Mouse (Mus musculus) forelimb bud, embryonic 11.5 days (tissue): ENCODE data around the gene Chmp1a.
"Not testable (repeated sequence)": the region's sequence is repeated elsewhere in the genome, so short reads cannot be mapped to it uniquely, and the experiment has no call there.

Experiments used
- DNase-seq: peaks from one replicate; pipeline ENCODE4 v3.0.0-alpha.2; 2012; ENCODE audit warnings: low read depth, low spot score

Chmp1a gene

GRCm38 (mm10) chr8:123212321-123213117, at the start of gene Chmp1a, which contains the start of gene Spata33:
Chmp1a (minus strand) TSS chr8:123212763.
Spata33 (plus strand) TSS chr8:123212832.
- peak; percentile 96 for DNase-seq

DNA sequence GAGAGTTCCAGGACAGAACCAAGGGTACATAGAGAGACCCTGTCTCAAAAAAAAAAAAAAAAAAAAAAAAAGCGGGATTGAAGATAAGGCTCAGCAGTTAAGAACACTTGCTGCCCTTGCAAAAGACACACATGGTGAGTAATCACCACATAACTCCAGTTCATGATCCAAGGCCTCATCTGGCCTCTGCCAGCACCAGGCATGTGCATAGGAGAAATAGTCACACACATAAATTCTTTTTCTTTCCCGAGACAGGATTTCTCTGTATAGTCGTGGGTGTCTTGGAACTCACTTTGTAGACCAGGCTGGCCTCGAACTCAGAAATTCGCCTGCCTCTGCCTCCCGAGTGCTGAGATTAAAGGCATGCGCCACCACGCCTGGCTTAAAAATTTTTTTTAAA, 45.0 kb upstream of the Chmp1a start:
- not testable (repeated sequence) for DNase-seq

DNA sequence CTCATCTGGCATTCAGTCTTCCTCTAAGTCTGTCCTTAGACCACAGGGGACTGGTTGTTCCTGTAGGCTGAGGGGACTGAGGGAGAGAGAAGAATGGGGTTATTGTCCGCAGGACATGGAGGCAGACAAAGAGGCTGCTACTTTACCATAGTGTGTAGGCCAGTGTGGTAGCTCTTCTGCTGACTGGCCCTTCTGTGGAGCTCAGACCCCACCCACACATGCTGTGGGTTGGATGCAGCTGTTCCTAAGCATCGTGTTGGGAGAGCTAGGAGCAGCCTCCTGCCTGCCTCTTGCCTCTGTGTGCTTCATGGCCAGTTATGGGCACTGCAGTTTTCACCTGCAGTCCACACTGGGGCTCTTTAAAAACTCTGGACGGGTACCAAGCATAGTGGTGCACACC, 44.6 kb upstream of the Chmp1a start:
- DNase-seq, result no peak

DNA sequence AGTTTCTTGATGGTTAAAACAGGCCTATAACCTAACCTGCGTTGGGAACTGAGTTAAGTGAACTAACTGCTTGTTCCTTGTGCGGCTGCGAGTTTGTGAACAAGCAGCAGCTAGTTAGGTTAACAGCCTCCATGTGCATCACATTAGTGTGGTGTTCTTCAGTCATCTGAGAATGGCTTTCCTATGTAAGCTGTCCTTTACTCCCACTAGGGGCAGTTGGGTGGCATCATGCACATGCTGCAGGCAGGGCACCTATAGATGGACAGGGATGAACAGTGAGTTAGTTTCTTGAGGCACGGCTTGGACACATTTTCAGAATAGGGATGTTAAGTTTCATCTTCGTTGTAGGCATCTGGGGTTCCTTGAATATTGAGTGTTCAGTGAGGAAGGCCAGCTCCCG, 42.6 kb upstream of the Chmp1a start:
- no peak for DNase-seq

DNA sequence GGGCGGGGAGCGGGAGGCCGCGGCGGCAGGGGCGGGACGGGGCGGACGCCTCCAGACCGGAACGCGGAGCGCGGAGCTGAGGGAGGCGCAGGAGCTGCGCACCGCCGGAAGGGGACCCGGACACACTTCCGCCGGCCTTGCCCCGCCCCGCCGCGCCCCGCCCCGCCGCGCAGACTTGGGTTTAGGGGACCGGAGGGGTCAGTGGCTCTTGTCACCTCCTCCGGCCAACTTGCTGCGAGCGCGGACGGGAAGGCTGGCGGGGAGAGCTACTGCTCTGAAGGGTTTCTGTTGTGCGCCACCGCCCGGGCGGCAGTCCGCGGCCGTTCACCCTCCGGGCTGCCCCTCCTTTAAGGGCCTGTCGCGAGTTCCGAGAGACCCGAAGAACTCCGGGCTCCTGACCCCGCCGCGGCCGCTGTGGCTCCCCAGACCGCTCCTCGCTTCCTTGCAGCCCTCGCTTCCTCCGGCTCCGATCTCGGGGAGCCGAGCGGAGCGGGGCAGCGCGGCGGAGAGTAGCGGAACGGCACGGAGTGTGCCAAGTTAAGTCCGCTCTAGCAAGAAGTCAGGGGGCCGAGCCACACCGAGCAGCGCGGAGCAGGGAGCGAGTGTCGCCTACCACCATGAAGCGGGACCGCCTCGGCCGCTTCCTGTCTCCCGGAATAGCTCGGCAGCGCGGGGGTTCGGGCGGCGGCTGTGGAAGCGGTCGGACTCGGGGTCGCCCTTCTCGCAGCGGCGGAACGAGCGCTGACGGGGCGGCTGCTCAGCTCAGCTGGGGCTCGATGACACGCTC, 41.7 kb upstream of the Chmp1a start, which contains the start of the genes Zfp276 and Vps9d1:
Zfp276 (plus strand) TSS at position 97 of the 787 bp plus-strand sequence.
Vps9d1 (minus strand) TSS at position 250 of the 787 bp plus-strand sequence.
- DNase-seq, result peak; percentile 74

DNA sequence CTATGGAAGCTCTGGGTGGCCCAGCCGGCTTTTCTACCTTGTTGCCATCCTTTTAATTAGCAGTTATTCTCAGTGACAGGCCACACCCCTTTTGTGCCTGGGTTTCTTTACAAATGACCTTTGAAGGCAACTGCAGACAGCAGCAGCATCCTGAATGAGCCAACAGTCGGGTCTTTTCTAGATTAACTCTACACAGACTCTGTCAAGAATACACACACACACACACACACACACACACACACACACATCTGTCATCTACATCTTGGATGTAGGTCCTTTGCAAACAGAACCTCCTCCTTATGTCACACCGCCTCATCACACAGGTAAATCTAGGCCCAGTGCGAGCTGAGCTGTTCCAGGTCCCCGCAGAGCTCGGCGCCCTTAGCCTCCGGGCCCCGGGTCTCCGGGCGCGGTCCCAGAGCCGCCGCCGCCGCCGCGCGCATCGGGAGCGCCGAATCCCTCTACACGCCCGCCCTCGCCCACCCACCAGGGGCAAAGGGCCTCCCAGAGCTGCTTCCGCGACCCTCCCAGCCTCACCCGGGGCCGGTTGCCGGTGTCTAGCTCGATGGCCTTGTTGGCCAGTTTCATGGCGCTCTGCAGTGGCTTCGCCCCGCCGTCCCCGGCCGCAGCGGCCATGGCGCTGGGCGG, 41.0 kb upstream of the Chmp1a start:
- DNase-seq, result no peak

GRCm38 (mm10) chr8:123252925-123253324, 40.4 kb upstream of the Chmp1a start:
- DNase-seq, result no peak

DNA sequence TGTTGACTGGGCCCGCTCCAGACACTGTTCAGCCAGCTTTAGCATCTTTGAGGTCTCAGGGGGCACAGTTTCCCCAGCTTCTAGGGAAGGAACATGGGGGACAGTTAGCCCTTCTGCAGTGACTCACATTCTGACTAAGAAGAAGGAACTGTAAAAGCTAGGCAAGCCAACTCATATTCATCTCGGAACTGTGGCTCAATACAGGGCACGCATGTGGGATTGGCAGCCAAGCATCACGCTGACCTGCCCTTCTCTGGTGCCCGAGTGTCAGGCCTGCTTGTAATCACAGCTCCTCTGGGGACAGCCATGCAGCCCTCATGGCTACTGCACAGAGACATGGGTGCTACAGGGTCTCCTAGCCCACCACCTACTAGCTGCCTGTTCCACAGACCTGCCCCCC, 38.4 kb upstream of the Chmp1a start:
- no peak for DNase-seq

DNA sequence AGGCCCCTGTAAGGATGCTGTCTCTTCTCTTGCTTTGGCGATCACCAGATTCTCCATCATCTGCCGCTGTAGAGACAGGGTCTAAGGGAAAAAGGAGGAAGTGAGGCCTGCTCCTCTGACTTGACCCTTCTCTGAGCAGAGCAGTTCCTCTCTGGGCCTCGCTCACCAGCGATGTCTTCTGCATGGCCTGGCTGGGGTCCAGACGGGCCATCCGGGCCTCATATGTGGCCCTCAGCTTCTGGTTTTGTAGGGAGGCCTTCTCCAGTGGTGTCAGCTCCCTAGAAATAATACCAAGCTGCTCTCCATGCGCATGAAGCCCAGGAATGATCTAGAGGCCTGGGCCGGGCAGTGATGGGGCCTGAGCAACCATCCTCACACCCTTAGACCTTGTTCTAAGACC, 36.0 kb upstream of the Chmp1a start:
- no peak for DNase-seq

DNA sequence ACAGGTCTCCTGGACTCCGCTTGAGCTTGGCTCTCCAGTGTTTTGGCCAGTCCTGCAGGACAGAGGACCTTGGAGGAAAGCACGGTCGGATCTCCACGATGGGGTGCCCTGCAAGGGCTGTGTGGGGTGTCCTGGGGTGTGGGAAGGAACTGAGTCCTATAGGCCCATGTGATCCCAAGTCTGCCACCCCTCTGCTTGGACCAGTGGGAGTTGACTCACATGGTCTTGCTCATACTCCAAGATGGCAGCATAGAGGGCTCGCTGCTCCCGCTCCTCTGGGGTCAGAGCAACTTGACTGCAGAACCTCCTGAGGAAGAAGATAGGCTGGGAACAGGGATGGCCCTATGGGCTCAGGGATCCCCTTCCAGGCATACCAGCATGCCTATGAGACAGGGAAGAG, 35.2 kb upstream of the Chmp1a start:
- no peak for DNase-seq

DNA sequence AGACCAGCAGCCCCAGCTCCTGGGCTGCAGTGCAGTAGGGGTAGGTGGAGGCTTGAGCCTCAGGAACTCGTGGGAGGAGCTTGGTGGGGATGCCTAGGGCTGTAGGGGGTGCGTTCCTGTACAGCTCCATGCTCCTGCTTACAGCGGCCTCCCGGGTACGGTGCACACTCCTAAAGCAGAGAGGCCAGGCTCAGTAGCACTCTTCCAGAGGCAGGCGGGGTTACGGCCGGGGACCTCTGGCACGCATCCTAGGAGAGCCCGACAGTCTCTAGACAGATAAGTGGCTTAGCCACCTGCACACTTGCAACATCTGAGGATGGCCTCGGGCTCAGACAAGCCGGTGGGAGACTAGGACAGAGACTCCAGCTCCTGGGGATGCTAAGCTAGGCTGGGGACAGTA, 33.0 kb upstream of the Chmp1a start:
- DNase-seq, result no peak

GRCm38 (mm10) chr8:123244382-123244781, 31.8 kb upstream of the Chmp1a start:
- no peak for DNase-seq

- no peak for DNase-seq
Measured at GRCm38 (mm10) chr8:123243053-123243452, 30.5 kb upstream of the Chmp1a start.

DNA sequence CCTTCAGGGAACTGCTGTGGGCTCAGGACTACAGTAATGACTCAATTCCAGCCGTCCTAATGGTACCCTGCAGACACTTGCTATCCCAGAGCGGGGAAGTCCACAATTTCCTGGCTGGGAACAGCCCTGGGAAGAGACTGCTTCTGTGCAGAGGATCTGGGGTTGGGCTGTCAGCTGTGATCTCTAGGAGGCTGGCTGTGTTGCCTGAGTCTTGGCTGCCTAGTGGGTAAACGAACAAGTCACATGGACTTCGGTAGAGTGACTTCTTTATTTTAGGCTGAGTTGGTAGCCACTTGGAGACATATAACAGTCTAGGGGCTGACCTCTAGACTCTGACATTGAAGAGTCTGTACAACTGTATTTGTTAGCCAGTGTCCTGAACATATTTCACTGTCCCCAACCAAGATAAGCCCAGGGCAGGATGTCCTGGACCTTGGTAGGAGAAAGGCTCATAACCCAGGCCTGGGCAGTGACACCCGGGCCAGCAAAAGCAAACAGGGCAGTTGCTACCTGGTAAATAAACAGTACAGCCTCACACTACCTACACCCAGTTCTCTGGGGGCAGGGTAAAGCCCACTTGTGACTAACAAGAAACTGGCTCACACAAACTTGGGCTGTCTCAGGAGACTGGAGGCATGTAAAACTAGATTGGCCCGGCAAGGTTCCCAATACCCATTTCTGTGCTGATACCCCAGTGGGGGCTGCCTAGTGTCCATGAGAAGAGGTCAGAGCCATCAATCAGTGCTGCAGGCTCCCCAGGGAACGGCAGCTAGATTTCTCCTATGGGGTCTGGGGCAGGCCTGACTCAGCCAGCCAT, 29.8 kb upstream of the Chmp1a start:
- no peak for DNase-seq

GRCm38 (mm10) chr8:123239398-123239797, 26.8 kb upstream of the Chmp1a start:
- DNase-seq, result no peak

GRCm38 (mm10) chr8:123235520-123236497, 23.2 kb upstream of the Chmp1a start, which contains the start of gene Spata2l:
Spata2l (minus strand) TSS chr8:123236233.
- DNase-seq, result peak; percentile 89

GRCm38 (mm10) chr8:123234918-123235519, 22.5 kb upstream of the Chmp1a start:
- peak; percentile 23 for DNase-seq

- DNase-seq, result no peak
Measured at GRCm38 (mm10) chr8:123233760-123234159, 21.2 kb upstream of the Chmp1a start.

GRCm38 (mm10) chr8:123233300-123233699, 20.7 kb upstream of the Chmp1a start:
- no peak for DNase-seq

DNA sequence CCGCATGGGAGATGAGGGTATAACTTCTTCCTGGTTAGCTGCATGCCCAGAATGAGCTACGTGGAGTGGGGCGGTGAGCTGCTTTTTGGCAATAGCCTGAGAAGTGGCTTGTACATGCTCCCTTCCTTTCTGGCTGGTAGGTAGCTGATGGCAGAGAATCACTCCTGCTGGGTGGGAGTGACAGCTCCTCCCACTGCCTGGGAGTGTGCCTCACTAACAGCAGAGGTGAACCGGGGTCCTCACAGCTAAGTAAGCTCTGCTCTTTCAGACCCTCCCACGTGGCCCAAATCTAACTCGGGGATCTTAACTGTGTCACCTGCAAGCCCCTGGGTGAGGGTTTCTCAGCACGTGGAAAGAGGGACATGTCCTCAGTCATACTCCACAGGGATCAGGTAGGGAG, 20.0 kb upstream of the Chmp1a start:
- no peak for DNase-seq
